Mouse (Mus musculus): Measurements from ENCODE around the gene Map2k7.

DNA sequence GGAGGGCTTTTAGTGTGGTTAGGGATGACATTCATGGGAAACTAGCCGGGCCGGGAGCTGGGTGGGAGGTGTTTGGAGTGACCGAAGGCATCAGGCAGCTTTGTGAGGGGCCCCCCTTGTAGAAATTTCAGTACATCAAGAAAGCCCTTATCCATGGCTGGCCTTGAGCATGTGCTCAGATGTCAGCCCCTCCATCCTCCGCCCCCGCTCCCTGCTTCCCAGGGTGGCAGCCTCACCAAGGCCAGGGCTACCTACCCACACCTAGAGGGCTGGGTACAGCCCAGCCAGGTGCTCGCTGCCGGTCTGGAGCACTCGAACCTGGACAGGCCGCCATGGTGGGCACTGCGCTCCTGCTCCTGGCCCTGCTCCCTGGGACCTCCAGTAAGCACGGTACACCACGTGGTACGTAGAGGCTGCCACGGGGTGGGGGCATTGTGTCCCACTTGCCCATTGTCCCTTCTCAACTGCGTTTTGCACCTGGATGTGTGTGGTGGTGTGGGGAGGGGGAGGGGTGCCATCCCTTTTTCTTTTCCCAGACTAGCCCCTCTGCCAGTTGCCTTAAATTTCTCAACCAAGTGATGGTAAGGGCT is 9.5 kb downstream of the Map2k7 start, which contains the start of gene Tgfbr3l:
- TF ChIP-seq CTCF (IDR thresholded peaks at IDR 0.05; ENCODE audit: extremely low read depth, insufficient read length, insufficient replicate concordance, low read depth, low read length): no peak
- TF ChIP-seq POLR2A (IDR thresholded peaks at IDR 0.05; ENCODE audit: low read depth, low read length): no peak
